Mouse (Mus musculus) mature B cell (primary cell): ENCODE measurements around the gene Etl4.

Source experiments
- in situ Hi-C: fragments of 300-500 bp; cut with MboI; formaldehyde crosslinking; loops from 2 replicates; pipeline ENCODE4 v1.14.3; 2019

Etl4 gene

DNA sequence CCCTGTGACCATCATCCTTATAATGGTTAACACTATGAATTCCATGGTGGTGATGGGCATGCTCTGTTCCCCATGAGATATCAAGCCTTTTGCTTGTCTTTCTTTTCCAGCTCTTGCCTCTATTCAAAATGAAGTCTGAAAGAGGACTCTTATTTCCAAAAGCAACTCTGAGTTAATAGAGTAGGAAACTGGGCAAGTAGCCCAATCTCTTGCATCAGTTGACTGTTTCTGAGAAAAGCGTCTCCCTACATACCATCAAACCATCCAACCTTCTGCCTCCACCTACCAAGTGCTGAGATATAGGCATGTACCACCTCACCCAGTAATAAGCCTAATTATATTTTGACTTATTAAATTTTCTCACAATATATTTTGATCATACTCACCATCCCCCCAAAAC lies 658.9 kb downstream of the Etl4 start:
- in situ Hi-C loops, result no loop called here

DNA sequence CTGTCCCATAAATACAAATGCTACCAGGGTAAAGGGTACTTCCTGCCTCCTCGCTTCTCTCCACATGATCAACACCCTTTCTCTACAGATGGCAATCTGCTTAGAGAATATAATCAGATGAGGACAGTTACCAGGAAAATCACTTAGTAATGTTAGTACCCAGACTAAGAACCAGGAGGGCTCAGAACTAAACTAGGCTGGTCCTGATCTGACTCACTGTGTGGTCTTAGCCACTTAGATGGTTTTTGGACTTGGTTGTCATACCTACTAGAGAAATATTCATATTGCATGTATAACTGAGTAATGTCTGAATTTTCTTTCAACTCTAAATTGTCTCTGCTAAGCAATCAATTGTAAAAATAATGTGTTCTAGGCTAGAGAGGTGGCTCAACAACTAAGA lies 662.4 kb downstream of the Etl4 start:
- in situ Hi-C loops, result no loop called here

DNA sequence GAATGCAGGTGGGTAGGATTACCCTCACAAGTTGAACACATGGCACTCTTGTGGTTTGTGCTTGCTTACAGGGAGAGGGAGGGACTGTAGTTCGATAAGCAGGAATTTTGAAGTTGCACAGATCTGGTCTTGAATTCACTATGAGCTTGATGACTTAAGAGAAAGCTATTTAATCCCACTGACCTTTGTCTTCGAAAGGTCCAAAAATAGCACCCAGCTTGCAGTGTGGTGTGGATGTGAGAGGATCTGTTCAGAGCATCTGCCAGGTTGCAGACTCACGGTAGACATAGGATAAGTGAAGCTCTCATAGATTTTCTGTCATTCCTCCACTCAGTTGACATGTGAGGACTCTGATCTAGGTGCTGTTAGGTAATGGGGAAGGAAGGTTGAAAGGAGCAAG lies 670.8 kb downstream of the Etl4 start:
- in situ Hi-C loops, result no loop called here

DNA sequence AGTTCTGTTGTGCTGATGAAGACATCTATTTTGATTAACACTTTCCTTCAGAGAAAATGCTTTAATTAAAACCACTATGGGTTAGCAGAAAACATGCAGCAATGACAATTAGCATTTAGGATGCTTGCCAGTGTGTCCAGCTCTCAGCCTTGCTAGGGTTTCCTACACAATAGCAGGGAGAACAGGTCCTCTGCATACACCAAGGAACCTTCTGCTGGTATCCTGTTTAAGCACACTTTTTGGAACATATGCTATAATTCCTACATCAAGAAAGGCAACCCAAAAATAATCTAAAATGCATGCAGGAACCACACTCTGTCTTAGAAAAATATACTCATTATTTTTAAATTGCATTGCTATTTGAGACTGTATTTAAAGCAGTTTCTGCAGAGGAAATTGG lies 673.5 kb downstream of the Etl4 start:
- in situ Hi-C loops, result no loop called here

DNA sequence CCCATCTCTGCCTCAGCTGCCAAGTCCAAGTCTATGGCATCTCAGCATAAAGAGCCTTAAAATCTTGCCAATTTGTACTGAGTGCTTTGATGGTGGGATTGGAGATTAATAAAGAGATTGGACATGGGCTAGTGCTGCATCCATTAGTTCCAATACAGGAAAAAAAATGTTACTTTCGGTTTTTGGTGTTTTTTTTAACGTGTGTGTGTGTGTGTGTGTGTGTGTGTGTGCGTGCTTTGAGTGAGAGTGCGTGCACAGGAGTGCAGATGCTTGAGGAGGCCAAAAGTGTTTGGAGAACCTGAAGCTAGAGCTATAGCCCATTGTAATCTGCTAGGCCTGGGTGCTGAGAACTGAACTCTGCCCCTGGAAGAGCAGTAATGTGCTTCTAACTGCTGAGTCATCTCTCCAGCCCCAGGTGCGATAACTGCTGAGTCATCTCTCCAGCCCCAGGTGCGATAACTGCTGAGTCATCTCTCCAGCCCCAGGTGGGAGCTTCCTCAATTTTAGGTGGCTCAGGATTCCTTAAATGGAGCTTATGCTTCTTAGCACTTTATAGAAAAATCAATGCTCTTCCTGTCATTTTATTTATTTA lies 674.1 kb downstream of the Etl4 start:
- in situ Hi-C loops, result no loop called here

DNA sequence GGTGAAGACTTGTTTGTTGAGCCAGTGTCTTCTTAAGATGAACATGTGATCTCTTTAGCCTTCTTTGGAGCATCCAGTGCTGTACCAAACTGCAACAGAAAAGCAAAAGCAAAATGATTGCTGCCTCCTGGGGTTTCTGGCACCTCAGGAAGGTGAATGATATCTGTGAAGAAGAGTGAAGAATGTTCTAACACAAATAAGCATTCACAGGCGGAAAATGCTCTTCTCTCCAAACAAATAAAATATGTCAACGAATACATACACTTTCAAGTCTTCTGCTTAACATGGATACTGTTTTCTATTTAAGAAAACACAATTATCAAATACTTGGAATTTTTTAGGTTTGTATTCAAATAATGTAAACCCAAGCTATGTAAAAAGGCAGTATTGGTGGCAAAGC lies 678.3 kb downstream of the Etl4 start:
- in situ Hi-C loops, result no loop called here

DNA sequence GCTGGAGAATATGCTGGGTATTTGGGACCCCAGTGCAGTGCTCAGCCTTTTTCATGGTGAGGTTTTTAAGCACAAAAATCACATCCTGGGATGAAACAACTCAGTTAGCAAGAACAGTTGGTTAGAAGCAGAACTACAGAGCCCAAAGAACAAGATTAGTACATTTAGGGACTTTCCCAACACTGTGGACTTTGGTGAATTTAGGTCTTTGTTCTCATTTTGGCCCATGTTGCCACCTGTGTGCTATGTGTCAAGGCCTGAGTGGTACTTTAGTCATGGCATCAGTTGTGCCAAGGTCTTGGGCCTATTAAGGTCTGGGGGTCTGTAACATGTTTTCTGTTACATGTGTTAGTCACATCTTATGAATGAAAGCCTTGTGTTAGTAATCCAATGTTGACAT lies 679.1 kb downstream of the Etl4 start:
- in situ Hi-C loops, result no loop called here

DNA sequence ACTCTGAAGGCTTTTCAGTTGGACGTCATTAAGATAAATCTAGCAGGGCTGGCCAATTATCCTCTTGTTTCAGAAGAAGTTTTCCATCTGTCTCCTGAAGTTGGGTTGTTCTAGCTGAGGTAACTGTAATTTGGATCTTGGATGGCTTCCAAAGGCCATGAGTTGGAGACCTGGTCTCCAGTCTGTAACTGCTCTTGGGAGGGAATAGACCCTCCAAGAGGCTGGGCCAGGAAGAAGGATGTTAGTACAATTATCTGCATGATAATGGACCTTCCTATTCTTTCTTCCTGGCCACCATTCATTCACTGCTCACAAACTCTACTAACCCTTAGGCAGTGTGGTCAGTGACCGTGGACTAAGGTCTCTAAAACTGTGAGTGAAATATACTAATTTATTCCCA lies 684.5 kb downstream of the Etl4 start:
- in situ Hi-C loops, result no loop called here

DNA sequence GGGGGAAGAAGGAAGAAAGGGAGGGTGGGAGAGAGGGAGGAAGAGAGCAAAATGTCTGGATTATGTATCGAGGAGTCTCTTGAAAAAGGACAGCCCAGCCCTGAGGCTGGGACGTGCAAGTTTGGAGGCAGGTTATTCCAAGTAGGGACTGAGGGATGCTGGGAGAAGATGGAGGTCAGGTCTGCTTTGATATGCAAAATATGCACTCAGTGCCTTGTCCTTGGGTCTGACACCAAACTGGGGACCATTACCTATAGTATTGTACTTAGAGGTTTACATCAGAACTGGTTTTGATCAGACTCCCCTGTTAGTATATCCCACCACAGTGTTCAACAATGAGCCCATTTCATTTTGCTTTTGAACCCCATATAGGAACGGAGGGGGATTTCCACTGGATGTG lies 685.4 kb downstream of the Etl4 start:
- in situ Hi-C loops, result no loop called here

DNA sequence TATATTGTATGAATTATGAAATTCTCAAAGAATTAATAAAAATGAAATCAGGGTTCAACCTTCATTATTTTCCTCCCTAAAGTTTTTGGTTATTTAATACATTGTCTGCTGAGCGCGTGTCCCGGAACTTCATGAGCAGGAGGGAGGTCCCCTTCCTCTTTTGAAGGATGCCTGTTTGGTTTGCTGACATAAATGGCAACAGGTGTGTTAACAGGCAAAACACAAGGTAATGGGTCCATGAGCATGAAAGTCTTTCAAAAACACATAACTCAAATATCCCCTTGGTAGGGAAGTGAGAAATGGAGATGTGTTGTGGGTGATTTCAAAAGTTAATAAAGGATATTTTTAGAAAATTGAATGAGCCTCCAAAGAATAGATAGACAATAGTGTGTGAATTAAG lies 687.0 kb downstream of the Etl4 start:
- in situ Hi-C loops, result no loop called here

DNA sequence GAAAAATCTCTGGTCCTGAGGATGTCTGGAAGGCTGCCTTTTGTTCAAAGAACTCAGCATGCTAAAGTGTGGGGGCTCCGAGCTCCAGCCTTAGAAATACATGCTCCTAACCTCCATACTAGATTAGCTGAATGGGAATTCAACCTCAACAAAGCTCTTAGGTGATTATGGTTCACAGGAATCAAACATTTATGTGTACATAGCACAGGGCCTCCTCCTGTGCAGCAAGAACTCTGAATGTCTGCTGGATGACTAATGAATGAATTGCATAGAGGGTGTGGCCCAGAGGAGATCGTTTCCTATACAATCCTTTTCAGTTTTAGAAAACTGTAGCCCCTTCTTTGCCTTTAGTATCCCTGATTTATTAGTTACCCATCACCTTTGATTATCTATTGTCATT lies 687.6 kb downstream of the Etl4 start:
- in situ Hi-C loops, result no loop called here

DNA sequence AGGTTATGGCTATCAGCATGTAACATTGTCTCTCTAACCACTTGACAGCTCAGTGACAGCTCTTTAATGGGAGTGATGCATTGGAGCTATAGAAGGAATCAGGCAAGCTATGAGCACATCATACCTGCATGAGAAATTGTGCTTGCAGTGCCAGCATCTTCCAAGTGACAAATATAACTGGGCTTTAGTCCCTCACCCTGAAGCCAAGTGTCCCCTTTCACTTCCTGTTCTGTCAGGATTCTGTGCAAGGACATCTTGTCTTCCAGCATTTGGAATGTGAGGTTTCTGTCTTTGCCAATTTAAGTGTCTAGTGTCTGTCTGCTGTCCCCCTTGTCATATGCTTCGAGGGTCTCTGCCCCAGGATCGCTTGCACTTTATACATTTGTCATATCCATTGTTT lies 693.1 kb downstream of the Etl4 start:
- in situ Hi-C loops, result no loop called here

DNA sequence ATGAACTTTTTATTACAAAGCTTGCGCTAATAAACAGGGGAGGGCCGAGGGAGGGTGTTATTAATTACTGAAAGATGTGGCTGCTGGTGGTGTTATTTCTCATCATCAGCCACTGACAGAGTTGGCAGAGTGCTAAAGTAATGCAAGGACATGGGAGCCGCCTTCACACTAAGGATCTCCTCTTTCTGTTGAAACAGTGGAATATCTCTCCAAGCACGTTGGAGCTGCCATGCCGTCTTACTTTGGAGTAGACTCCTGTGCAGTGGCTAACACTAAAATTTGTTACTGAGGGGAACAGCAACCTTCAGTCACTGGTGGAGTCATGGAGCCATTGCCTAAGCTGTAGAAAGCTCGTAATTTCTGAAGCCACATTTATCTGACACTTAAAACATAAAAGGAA lies 694.0 kb downstream of the Etl4 start:
- in situ Hi-C loops, result no loop called here

DNA sequence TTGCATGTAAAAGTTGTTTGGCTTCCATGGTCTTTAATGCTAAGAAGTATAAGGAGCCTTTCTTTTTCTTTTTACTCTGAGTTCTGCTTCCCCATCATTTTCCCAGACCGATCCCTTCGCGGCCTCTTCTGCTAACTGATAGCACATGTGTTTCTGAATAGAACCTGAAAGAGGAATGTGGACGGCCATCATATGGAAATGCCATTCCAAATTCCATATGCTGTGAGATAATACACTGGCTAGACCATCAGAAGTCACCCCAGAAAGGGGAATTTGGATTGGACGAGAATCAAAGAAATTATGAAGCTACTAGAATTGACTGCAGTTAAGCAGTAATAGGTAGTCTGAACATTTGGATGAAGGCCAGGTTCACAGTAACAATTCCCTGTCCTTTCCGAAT lies 694.4 kb downstream of the Etl4 start:
- in situ Hi-C loops, result no loop called here

DNA sequence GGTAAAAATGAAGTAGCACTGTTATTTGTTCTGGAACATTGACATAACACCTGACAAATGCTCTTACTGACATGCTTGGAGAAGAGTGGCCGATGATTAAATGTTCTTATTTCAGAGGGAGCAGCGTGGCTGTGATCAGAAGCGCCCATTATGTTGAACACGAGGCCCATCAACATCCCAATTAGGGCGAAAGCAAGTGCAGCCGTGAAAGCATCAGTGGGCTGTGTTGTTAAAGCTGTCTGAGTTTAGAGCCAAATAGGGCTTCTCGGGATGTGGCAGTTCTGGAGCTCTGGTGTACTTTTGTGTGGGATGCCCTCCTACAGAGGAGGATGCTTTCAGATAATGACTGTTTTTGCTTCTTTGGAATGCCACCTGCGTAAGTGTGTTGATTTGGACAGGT lies 699.6 kb downstream of the Etl4 start:
- in situ Hi-C loops, result no loop called here

DNA sequence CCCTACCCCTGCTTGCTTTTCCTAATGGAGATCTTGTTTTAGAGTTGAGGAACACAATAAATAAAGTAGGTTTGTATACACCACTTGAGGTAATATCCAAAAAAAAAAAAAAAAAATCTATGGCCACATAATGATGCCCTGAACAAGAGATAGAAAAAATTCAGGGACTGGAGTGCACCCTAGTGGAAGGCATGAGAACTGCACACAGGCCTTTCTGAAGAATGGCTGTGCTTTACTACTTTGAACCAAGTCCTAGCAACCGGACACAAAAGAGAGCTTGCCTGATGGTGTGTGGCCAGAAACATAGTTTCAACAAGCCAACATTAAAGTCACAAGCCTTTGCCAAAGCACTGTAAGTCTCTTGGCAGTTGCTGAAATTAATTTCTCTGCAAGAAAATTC lies 706.4 kb downstream of the Etl4 start:
- in situ Hi-C loops, result no loop called here

DNA sequence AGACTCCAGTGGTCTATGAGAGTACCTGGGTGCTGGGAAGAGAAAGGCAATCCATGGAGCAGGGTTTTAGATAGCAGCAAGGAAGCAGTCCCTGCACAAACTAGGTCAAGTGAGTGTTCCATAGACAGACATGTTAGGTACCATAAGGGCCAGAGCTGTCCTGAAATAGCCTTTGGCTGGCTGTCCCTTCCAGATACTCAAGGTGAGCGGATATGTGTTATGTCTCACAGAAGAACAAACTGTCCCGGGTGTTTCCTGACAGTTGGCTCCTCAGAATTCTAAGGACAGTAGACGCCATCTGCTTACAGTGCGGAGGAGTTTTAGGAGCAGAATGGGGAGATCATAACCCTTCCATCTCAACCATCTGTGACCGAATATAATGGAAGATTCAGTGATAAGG lies 708.8 kb downstream of the Etl4 start:
- in situ Hi-C loops, result no loop called here

DNA sequence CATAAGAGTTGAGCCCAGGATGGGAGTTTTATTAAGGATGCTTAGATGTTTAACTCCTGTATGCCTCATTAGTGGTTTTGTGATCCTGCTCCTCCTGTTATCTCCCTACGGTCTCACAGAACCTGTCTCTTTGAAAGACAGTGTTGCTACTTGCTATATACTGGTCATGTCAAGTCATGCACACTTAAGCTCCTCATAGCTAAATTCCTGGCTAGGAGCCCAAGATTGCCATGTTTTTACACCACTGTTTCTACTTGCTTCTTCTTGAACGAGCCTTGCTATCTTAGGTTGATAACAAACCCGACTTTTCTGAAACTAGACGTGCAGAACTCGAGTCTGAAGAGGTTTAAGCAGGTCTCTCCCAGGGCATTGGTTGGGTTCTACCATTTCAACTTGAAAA lies 710.3 kb downstream of the Etl4 start:
- in situ Hi-C loops, result no loop called here

DNA sequence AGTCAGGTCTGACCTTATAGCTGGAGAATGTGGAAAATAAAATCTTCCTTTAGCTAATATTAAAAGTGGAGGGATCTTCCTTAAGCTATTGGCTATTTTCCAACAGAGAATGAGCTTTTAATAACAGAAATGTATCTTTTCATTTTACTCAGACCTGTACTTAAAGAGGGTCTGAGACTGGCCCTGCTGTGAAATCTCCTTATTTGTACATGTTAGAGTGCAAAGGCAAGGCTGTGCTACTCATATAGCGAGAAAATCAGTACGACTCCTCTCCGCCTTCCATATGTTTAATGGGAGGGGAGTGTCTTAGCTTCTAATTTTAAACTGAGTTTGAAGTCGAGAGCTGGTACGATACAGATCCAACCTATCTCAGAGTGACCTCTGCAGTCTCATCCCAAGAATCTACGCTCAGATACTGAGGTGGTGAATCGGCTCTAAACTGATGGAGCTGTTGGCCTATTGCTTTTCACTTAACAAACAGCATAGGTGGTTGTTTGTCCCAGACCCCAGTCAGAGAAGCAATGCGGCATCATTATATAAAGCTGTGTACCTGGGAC lies 719.7 kb downstream of the Etl4 start:
- in situ Hi-C loops, result no loop called here

DNA sequence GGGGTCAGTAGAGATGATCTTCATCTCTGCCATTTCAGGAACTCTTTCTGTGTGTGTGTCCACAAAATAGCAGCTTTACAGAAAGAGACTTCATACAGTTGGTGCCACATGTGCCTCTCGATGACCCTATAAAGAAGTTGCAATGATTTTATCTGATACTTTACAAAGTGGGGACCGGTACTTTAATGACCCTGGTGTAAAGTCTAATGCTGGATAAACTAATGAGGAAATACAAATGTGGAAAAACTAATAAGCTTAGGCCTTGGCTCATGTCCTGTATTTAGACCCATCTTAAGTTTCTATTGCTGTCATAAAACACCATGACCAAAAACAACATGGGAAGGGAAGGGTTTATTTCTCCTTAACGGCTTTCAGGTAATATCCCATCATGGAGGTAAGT lies 729.0 kb downstream of the Etl4 start:
- in situ Hi-C loops, result no loop called here

DNA sequence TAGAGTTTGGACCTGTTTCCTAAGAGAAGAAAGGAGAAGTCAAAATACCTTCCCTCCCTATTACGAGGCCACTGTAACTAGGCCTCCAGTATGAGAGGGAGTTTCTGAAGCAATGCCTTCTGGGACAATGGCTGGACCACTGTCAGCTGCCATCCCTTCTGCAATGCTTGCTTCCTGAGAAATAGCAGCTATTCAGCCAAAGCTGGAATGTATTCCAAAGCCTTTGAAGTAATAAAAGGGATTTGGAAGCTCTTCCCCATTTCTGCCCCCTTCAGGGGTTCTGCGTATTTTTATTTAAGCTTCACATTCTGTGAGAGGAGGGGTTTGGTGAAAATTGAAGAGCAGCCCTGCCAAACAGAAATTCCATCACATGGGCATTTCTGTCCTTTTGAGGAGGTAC lies 730.1 kb downstream of the Etl4 start:
- in situ Hi-C loops, result no loop called here

DNA sequence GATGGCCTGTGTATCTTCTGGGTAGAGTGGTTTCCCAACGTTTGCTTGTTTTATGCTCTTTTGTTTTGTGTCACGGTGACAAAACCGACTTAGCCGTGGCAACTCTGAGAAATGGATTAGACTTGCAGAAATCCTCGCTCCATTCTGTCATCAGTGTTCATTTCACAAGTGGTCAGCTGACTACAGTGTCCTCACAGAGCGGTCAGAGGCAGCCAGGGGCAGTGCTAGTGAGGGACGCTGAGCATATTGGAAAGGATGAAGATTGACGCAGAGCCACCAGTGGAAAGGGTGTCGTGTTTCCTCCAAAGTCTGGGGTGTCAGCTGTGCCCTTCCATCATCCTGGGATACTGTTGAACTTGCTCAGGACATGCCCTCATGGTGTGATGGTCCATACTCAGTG lies 733.2 kb downstream of the Etl4 start:
- in situ Hi-C loops, result no loop called here

DNA sequence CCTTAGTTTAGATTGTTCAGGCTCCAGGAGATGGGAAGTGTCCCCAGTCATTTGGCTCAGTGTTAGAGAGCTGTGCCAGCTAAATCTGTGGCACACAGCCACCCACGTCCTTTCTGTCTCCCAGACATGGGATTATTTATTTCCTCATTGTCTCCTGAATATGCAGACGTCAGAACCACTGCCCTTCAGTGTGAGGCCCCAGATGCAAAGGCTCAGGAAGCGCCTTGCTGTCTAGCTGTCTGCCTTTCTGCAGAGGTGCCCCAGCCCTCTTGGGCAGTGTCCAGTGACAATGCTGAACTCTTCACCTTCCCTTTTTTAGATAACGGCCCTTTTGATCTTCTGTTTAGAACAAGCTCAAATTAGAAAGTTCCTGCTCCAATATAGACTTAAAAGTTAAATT lies 740.2 kb downstream of the Etl4 start:
- in situ Hi-C loops, result no loop called here

DNA sequence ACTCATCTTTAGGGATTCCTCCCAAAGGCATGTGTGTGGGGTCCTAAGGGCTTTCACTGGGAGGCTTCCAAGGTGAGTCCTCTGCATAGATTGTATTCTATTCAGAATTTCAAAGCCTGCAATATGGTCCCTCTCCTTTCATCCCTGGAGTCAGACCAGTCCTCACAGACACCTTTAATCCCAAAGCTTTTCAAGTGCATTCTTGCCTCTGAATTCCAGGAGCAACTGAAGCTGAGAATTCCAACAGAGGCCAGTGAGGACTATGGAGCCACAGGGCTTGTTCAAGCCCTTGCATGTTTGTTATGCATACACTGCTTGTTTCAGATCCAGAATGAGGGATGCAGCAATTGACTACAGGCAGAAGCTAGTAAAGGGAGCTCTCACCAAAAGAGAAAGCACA lies 743.5 kb downstream of the Etl4 start:
- in situ Hi-C loops, result no loop called here

DNA sequence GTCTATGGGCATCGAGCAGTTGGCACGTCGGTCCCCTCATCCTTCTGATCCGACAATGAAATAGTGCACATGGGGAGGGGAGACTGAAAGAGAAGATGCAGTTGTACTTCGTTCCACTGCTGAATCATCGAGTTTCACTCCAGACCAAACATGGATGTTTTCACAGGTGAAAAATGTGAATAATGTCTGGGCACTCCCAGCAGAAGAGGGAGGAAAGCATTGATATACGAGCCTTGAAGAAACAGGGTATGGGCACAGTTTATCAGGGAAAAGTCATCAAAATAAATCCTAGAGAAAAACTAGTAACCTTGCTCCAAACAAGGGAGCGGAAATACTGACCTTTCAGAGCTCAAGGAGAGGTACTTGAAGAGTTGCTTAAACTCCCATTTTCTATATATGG lies 744.5 kb downstream of the Etl4 start:
- in situ Hi-C loops, result no loop called here
